Mouse (Mus musculus) left cerebral cortex, postnatal 36 days (tissue): ENCODE results near the gene Tubd1. TPM values are rescaled to one million over a fixed set of nuclear protein-coding genes. Genes with fewer than 3 reads are reported as not detected.
A peak's percentile ranks its signal among the peaks of the same experiment; 100 is the strongest.
"Not testable (repeated sequence)": the region's sequence is repeated elsewhere in the genome, so short reads cannot be mapped to it uniquely, and the experiment has no call there.

Experiments used
- DNase-seq, 2 experiments: peaks; one replicate each; pipeline ENCODE4 v3.0.0; 2021 to 2022; ENCODE audit warnings: low spot score in 2 of 2, mixed read lengths in 1 of 2
- intact Hi-C: fragments of 180-260 bp; cut with DNase I; formaldehyde crosslinking; loops from one replicate; pipeline ENCODE4 v1.15.1; 2025
- total RNA-seq, 2 experiments: library from RNA; stranded (reverse); gene quantifications; 2 replicates each; pipeline ENCODE4 v1.2.3; 2021

Gene Tubd1
- 1 to 10 TPM; 5.3 to 6.1 TPM for total RNA-seq

DNA sequence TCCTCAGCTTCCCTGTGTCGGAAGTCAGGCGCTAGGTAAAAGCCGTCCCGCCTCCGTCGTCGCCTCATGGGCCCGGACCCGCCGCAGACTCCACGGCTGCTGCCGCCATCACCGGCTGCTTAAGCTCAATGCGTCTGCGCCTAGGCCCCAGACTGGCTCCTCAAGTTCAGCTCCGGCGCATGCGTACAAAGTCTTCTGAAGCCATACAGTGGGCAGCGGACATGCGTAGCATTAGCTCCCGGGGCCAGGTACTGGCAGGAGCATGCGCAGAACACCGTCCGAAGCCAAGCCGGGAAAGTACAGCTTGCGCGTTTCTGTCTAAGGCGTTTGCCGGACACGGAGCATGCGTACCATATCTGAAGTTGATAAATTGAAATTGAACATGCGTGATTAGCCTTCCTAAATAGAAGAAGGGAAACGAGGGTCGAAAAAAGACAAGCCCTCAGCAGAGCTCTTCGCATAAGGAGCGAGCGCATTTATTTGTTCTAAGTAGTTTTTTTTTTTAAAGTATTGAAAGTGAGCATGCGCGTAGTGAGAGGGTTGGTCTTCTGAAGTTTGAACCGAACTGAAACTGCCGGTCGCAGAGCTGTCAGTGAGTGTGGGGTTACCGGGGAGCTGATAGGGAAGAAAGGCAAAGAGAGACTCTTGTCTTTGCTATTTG is at the start of gene Tubd1, which contains the start of gene Rps6kb1:
Gene Tubd1, plus strand, starts transcription at position 353 of the 661 bp plus-strand sequence.
Gene Rps6kb1, minus strand, starts transcription at position 167 of the 661 bp plus-strand sequence.
- DNase-seq = peak; percentile 99
- intact Hi-C loops = no loop called here

DNA sequence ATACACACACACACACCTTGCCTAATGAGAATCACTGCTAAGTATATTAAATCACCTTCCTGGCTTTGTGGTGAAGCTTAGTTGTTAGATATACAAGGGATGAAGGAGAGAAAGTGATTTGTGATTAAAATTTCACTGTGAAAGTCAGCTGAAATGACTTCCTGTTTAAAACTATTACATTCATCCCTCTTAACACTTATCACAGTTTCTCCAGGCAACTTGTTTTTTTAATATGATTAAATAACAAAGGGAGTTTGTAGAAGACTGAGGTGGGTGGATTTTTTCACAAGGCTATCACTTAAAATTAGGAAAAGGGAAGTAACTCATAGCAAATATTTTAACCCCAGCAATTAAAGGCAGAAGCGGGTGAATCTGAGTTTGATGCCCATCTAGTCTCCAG is 47.4 kb upstream of the Tubd1 start:
- no peak for DNase-seq
- intact Hi-C loops = no loop called here

DNA sequence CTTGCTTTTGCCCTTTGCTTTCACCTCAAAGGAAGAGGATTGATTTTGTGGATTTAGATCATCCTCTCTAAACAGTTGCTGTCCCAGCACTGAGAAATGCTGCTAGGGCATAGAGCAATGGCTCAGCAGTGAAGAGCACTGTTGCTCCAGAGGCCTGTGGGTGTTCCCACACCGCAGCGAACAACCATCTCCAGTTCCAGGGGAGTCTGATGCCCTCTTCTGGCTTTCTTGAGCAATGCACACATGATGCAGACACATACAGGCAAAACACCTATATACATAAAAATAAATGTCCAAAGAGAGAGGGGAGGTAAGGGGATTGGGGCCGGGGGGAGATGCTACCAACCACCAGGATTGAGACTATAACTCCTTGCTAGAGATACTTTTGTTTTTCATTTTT is 46.9 kb upstream of the Tubd1 start:
- no peak for DNase-seq
- intact Hi-C loops = no loop called here

DNA sequence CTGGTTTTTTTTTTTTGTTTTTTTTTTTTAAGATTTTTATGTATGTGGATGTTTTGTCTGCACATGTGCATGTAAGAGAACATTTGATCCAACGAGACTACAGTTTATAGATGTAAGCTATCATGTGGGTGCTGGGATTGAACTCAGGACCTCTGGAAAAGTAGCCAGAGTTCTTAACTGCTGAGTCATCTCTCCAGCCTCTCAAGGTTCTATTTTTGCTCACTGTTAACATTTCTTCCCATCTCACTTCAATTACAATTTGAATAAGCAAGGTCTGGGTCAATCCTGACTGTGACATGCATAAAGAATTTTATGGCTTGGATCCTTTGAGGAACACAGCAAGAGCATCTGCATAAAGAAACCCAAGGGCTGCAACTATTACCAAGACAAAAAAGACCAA is 44.0 kb upstream of the Tubd1 start:
- DNase-seq = no peak
- intact Hi-C loops = no loop called here

DNA sequence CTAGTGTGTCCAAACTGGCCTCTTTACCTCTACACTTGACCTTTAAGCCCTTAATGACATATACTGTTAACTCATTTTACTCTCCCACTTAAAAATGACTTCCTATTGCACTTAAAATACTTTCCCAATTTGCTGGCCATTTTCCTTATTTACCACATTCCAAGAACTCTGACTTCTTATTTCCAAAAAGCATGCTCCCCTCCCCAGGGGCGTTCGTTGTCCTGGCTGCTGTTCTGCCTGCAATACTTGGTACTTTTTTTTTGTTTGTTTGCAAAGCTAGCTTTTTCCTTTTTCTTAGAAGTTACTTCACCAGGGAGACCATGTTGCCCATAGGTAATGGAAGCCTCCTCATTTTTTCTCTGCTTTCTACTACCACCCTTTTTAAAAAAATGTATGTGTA is 41.7 kb upstream of the Tubd1 start:
- intact Hi-C loops = no loop called here

DNA sequence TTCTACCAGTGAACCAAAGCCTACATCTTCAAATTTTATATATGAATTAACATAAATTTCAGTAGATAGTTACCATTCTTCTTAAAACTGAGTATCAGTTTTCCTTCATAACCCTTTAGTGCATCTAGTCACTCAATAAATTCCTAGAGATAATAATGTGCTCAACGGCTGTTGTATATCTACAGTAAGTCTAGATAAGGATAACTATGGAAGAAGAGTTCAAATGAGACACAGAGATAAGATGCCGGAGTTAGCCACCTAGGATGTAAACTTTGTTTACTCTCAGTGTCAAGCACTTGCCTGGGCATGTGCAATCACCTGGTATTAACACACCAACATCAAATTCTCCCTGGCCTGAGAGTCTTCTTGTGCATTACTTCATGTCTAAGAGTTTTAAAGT is 37.5 kb upstream of the Tubd1 start:
- DNase-seq = no peak
- intact Hi-C loops = no loop called here

More for the DNA sequence above, 41.7 kb upstream of the Tubd1 start:
- DNase-seq = no peak

DNA sequence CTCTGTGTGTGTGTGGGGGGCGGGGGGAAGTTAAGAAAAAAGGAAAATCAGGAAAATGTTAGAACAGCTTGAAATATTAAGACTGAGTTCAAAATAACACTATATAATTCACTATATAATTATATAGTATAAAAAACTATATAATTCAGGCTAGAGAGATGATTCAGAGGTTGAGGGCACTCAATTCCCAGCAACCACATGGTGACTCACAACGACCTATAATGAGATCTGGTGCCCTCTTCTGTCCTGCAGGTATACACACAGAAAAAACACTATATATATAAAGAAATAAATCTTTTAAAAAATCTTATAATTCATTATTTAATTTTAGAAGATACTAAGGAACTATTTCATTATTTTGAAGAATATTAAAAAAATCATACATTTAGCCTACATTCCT is 36.8 kb upstream of the Tubd1 start:
- intact Hi-C loops = no loop called here
- DNase-seq = no peak

DNA sequence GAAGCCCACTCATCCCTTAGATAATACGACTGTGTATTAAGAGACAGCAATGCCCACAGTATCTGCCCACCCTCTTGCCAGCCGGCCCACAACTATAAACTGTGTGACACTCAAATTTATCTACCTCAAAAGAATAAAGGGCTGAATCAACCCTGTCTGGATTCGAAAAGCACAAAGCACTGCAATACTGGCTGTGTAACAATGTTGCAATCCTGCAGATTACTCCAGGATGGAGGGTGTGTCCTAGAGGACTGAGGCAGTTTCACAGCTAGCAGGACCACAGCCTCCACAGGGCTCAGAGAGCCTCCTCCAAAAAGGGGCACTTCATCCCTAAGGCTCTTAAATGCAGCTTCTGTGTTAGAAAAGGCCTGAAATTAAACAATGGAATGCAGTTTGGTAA is 28.2 kb upstream of the Tubd1 start:
- intact Hi-C loops = no loop called here
- DNase-seq = no peak

DNA sequence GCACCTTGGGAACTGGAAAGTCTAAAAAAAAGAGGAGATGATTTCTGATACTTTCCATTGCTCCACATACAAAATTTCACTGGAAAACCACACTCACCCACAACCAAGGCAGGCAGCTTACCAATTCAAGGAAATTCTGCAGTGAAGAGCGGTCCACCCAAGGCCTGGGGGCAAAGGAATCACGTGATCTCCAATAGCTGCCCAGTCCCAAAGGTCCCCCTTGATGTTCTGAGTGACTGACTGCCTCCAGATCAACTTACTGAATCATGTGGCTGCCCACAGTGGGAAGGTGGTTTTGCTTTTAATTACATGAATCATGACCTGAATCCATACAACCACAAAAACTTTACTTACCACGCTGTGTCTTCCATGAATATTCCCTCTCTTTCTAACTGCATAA is 27.6 kb upstream of the Tubd1 start:
- intact Hi-C loops = no loop called here
- DNase-seq = no peak

DNA sequence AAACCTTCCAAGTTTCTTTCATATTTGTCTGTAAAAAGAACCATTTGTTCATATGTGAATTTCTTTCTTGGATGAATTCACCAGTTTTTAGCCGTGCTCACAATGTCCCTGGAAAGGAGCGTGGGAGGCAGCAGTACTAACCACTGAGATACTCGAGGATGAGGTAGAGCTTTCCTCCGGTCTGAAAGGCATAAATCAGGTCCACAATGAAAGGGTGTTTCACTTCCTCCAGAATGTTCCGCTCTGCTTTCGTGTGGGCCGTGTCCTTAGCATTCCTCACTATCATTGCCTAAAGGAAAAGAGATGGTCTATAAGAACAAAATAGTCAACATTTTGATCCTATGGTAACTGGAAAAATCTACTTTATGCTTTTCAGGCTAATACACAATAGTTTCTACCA is 25.0 kb upstream of the Tubd1 start:
- no peak for DNase-seq
- intact Hi-C loops = no loop called here

DNA sequence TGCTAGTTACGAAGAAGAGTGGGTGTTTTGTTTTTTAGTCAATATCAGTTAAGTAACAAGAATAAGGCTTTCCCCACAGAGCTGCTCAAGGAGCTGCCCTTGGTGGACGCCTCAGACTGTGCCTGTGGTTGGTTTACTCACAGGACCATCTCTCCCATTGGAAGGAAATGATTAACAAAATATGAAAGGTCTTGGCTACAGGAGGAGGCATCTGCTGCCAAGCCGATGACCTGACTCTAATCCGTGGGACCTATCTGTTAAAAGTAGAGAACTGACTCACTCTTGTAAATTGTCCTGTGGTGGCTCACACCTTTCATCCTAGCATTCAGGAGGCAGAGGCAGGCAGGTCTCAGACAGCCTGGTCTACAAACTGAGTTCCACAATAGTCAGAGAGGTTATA is 17.3 kb upstream of the Tubd1 start:
- DNase-seq = no peak
- intact Hi-C loops = no loop called here

DNA sequence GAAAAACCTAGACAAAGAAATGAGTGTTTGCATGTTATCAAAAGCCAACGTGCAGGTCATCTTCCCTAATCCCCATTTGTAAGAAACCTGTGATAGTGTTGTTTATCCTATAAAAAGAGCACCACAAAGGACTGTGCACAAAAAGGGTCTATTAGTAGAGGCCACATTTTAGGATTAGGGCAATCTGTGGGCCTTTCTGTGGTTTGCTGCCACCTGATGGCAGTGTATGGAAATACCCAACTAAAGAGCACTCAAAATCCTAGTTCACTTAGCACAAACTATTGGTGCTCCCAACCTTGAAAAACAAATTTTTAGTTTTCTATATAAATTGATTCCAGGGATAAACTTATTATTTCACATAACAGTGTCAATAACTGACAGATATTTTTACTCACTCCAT is 12.0 kb upstream of the Tubd1 start:
- intact Hi-C loops = no loop called here
- DNase-seq = no peak

DNA sequence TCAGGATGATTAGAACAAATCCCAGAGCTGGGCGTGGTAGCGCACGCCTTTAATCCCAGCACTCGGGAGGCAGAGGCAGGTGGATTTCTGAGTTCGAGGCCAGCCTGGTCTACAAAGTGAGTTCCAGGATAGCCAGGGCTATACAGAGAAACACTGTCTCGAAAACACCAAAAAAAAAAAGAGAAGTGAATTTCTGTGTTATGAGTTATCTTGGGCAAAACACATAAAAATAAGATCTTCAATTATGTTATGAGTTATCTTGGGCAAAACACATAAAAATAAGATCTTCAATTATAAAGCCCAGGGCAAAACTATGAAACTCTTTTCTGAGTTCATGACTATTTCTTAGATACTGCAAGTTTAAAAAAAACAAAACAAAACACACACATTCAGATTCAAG is 11.5 kb upstream of the Tubd1 start:
- intact Hi-C loops, DNase-seq: not testable (repeated sequence)

DNA sequence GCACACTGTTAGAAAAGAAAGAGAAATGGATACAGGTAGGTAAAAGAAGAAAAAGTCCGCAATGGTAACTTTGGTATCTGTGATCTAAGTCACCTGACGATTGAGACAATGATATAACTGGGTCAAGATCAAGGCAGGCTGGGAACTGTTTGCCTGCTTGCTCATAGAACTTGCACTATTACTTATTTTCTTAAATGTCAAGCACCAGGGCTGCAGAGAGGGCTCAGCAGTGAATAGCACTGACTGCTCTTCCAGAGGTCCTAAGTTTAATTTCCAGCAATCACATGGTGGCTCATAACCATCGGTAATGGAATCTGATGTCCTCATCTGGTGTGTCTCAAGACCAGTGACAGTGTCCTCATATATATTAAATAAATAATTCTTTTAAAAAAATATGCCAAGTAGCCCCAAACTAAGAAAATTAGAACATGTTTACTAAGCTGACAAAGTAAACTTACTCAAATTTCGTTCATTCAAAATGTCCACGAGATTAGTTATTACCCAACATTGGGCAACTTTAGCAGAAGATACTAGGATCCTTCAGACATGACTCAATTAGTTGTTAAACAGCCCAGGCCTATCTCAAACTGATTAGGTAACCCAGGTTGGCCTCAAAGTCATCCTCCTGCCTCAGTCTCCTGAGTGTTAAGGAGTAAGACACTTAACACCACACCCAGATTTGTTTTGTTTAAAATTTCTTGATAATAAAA is 10.4 kb upstream of the Tubd1 start:
- intact Hi-C loops = no loop called here
- DNase-seq = no peak

DNA sequence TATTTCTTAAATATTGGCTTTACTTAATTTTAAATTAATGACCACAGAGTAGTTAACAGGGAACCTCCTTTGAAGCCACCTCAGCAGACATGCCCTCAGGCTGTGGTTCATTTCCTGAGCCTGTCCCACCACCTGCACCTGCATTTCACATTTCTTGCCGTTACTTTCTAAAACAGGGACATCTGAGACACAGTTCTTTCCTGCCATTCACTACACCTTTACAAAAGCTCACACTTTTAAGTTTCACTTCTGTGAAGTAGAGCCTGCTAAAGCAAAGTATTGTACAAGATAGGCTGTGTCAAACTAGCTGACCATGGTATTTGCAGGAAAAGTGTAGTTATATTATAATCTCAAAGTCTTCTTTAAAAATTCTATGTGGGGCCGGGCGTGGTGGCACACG is 6.0 kb upstream of the Tubd1 start:
- no peak for DNase-seq
- intact Hi-C loops = no loop called here

DNA sequence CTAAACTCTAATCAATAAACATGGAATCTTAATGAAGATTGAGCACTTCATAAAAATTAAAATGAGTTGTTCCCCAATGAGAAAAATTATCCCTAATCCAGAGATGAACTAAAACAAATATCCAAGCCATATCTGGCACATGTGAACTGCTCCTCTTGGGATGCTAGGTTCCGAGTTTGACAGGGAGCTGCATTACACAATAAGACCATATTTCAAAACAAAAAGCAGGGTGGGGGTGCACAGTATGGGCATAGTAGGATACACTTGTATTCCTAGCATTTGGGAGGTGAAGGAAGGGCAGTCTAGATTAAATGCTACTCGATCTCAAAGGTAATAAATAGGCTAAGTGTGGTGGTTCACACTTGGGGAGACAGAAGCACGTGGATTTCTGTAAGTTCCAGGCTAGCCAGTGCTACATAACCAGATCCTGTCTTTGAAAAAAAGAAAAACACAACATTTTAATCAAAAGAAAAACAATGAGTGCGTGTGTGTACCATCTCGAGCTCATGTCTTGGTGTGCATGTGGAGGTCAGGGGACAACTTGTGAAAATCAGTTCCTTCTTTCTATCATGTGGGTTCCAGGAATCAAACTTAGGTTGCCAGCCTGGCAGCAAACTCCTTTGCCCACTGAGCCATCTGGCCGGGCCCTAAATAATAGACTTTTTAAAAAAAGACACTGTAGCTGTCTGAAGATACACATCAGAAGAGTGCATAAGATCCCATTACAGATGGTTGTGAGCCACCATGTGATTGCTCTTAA is 4.9 kb upstream of the Tubd1 start:
- intact Hi-C loops = no loop called here
- no peak for DNase-seq

DNA sequence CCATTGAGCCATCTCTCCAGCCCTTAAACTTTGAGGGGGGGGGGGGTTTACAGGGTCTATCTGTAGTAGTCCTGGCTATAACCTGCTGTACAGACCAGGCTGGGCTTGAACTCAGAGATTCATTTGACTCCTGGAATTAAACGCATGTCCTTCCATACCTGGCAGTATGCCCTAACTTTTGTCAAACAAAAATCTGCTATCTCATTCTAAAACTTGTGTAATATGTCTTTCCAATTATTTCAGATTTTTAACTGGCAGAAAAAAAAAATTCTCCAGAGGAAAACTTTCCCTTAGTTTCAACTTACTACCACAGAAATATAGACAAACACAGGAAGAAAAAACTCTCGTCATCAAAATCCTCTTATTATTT is 4.3 kb upstream of the Tubd1 start:
- intact Hi-C loops = no loop called here
- DNase-seq = no peak

DNA sequence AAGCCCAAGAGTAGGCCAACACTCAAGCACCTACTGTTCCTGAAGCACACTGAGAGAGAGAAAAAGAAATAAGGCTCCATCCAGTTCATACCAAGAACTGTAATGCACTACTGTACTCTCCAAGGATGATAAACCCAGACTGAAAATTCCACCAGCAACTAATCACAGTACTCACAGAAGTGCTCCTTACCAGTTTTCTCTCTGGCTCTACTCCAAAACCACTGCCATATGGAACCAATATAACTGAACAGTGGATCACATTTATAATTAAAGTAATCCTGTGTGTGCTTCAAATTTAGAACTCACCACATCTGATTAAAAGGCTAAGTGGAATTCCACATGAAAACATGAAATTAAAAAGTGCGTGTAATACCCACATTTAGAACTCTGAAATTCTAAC is 1.9 kb upstream of the Tubd1 start:
- no peak for DNase-seq
- intact Hi-C loops = no loop called here

DNA sequence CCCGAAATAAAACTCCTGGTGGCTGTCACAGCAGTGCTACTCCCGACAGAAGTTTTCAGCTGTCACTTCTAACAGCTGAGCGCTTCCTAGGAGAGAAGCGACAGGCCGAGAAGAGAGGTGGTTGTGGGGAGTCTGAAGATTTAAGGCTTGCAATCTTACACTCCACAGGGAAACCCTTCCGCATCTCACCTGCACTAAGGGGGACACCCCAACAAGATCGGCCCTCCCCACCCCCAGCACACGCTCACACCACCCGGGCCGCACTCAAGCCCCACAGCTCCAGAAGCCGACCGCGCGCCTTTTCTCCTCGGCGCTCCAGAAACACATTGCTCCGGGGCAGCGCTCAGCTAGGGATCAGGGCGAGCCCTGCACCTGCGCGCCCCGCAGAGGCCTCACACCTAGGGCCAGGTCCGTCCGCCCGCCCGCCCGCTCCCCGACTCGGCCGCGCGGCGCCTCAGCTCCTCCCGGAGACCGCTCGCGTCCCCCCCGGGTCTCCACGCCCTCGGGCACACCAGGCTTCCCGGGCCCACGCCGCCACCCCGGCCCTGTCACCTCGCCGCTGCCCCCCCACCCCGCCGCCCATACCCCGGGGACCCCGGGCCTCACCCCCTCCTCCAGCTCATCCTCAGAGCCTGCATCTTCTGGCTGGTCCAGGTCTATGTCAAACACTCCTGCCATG is 692 bp upstream of the Tubd1 start:
- DNase-seq = no peak
- intact Hi-C loops = no loop called here

DNA sequence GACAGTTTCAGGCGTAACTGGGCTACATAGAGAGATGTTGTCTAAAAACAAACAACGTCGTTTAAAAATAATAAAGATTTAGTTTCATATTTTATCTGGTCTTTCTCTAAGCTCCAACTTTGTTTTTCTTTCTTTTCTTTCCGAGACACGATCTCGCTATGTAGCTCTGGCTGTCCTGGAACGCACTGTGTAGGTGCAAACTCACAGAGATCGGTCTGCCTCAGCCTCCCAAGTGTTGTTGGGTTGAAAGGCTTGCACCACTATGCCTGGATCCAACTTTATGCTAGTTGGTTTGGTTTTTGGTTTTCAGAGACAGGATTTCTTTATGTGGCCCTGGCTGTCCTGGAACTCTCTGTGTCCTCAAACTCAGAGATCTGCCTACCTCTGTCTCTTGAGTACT is 765 bp downstream of the Tubd1 start:
- intact Hi-C loops = no loop called here
- DNase-seq = no peak
